Mouse (Mus musculus): Measurements from ENCODE around the gene Bcas3.

GRCm38 (mm10) chr11:85577816-85578645 lies 225.1 kb downstream of the Bcas3 start:
- TF ChIP-seq CTCF (IDR thresholded peaks at IDR 0.05) (no peak), EP300 (IDR thresholded peaks at IDR 0.05) (peak; percentile 67)
